Mouse (Mus musculus) midbrain, embryonic 12.5 days (tissue): ENCODE data around the gene Tpcn1. TPM values are rescaled to one million over a fixed set of nuclear protein-coding genes. Genes with fewer than 3 reads are reported as not detected.
A peak's percentile ranks its signal among the peaks of the same experiment; 100 is the strongest.

Source experiments
- ATAC-seq: fragments of 200-750 bp; cut with Nextera tagmentation; 2 replicates; pipeline ENCODE4 v1.8.0; 2017; ENCODE audit warnings: low read depth, moderate TSS enrichment, moderate library complexity; ENCODE audit not compliant: low FRiP score
- H3K27ac ChIP-seq: fragments of 300-500 bp; sonication (generic); replicated peaks from 2 replicates; pipeline ENCODE4 v1.5.1; 2016; ENCODE audit warnings: mild to moderate bottlenecking
- H3K27me3 ChIP-seq: fragments of 300-500 bp; sonication (generic); 2 replicates; pipeline ENCODE4 v1.6.1; 2016; ENCODE audit warnings: mild to moderate bottlenecking
- H3K36me3 ChIP-seq: fragments of 300-500 bp; sonication (generic); 2 replicates; pipeline ENCODE4 v1.6.1; 2016
- H3K4me1 ChIP-seq: fragments of 300-500 bp; sonication (generic); 2 replicates; pipeline ENCODE4 v1.6.1; 2016
- H3K4me2 ChIP-seq: fragments of 300-500 bp; sonication (generic); replicated peaks from 2 replicates; pipeline ENCODE4 v1.6.1; 2016; ENCODE audit warnings: mild to moderate bottlenecking, moderate library complexity
- H3K4me3 ChIP-seq: fragments of 300-500 bp; sonication (generic); 2 replicates; pipeline ENCODE4 v1.5.1; 2016; ENCODE audit warnings: mild to moderate bottlenecking
- H3K9ac ChIP-seq: fragments of 300-500 bp; sonication (generic); replicated peaks from 2 replicates; pipeline ENCODE4 v1.6.1; 2016; ENCODE audit warnings: mild to moderate bottlenecking, moderate library complexity
- H3K9me3 ChIP-seq: fragments of 300-500 bp; sonication (generic); 2 replicates; pipeline ENCODE4 v1.6.1; 2016; ENCODE audit warnings: mild to moderate bottlenecking
- WGBS: fragments of 180-500 bp; shearing (Covaris S2); methylation state at CpG from one replicate; pipeline ENCODE4 v1.1.7; 2016; 5-methylcytosine and 5-hydroxymethylcytosine counted together
- polyA plus RNA-seq: library from polyadenylated mRNA; unstranded; fragments of >200 nt; fragmentation: Nextera tagmentation; extraction: Ambion mirVana; gene quantifications from 2 replicates; pipeline ENCODE4 v1.2.1, GENCODE M21; 2016

The Tpcn1 gene
- polyA plus RNA-seq, 1 experiment from 2014 or later, result 14.2 TPM

DNA sequence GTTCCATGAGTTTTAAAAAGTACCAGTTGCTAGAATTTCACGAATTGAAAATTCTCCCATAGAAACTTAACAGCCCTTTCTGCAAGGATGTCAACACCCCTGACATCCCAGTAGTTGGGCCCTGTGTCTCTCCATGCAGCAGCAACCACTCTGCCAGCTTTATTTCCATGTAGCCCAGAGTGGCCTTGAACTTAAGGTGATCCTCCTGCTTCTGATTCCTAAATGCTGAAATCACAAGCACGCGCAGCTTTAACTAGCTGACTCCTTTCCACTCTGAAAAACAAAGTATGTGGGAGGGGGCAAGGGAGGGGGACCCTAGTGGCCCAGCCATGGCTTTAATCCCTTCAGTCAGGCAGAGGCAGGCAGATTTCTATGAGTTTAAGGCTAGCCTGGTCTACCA lies 18.9 kb upstream of the Tpcn1 start:
- no peaks in the 10 kb centered on the region for H3K27me3 ChIP-seq
- peaks cover 16% of the 10 kb centered on the region for H3K4me1 ChIP-seq
- no peak overlapping the region for H3K4me3 ChIP-seq
- H3K9ac ChIP-seq, result no peak overlapping the region
- no peak for ATAC-seq
- H3K36me3 ChIP-seq, result peaks cover 17% of the 10 kb centered on the region; the same call in 1 of the 2 replicates
- H3K4me2 ChIP-seq, result no peak overlapping the region
- 79% methylated on average over 3 of the region's 3 CpGs for WGBS
- H3K9me3 ChIP-seq, result no peaks in the 10 kb centered on the region
- no peak overlapping the region for H3K27ac ChIP-seq

DNA sequence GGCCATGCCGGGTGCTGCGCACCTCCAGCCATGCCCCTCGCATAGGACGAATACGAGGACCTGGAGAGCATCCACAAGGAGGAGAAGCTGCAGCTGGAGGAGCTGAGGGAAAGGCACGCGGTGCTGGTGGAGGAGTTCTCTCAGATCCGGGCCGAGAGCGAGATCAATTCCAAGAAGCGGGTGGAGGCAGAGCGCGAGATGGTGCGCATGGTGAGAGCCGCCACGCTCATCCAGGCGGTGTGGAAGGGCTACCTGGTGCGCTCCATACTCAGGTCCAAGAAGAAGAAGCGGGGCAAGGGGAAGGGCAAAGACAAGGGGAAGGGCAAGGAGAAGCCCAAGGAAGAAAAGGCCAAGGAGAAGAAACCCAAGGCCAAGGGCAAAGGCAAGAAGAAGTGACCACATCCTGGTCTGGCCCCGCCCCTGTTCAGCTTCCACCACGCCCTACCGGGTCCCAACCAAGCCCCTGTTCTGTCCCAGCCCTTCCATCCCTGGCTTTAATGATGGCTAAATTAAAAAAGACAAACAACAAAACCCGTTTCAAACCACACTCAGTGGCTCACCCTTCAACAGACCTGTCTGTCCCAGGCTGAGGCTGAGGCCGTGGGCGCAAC lies 18.2 kb upstream of the Tpcn1 start:
- no peak overlapping the region for H3K4me2 ChIP-seq
- no peaks in the 10 kb centered on the region for H3K27me3 ChIP-seq
- no peak overlapping the region for H3K27ac ChIP-seq
- peaks cover 14% of the 10 kb centered on the region for H3K4me1 ChIP-seq
- peaks cover 17% of the 10 kb centered on the region; the same call in 1 of the 2 replicates for H3K36me3 ChIP-seq
- no peak for ATAC-seq
- H3K4me3 ChIP-seq, result no peak overlapping the region
- WGBS, result 67% methylated on average over 25 of the region's 25 CpGs
- no peak overlapping the region for H3K9ac ChIP-seq
- no peaks in the 10 kb centered on the region for H3K9me3 ChIP-seq

DNA sequence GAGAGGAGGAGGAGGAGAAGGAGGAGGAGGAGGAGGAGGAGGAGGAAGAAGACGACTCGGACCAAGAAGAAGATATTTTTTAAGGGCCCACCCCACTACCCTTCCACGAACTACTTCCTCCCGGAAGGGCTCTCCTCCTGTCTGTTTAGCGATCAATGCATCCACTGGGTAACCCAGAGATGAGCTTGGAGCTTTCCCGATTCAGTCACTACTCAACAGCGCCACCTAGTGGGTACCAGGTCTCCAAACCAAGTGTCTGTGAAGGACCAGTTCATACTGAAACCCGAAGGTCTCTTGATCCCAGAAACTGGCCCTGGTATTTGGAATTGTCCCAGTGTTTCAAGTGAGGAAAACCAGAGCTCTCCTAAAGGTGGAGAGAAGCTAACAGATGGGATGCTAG lies 17.2 kb upstream of the Tpcn1 start:
- peak overlapping the region; percentile 38 for H3K4me3 ChIP-seq
- peaks cover 6% of the 10 kb centered on the region; the same call in 1 of the 2 replicates for H3K4me1 ChIP-seq
- no peaks in the 10 kb centered on the region for H3K9me3 ChIP-seq
- peak overlapping the region; percentile 60 for H3K9ac ChIP-seq
- peak overlapping the region; percentile 58; the same call in 1 of the 2 replicates for H3K27ac ChIP-seq
- H3K4me2 ChIP-seq, result peak overlapping the region; percentile 65
- ATAC-seq, result peak; percentile 64
- H3K36me3 ChIP-seq, result peaks cover 17% of the 10 kb centered on the region; the same call in 1 of the 2 replicates
- no peaks in the 10 kb centered on the region for H3K27me3 ChIP-seq
- whole genome bisulfite sequencing, result 3% methylated on average over 8 of the region's 8 CpGs

DNA sequence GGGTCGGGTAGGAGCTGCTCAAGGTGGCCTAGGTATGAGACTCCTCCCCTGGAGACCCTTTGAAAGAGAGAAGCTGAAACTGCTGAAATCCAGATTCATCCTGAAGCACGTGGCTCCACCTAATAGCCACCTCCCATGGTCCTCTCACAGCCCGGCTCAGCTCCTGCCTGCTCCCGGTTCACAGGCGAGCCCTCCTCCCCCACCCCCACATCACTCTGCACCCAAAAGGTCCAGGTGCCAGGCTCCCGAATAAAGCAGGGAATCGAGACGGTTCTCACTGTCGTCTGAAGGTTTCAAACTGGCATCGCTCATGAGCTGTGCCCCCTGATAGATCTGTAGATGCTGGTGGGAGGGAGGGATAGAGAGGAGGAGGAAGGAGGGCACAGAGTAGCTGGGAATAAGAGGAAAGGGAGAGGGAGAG lies 16.8 kb upstream of the Tpcn1 start:
- Histone ChIP-seq H3K4me2 (peak overlapping the region; percentile 65), H3K4me3 (peak overlapping the region; percentile 38), H3K36me3 (peaks cover 17% of the 10 kb centered on the region; the same call in 1 of the 2 replicates), H3K9ac (peak overlapping the region; percentile 60), H3K4me1 (peaks cover 6% of the 10 kb centered on the region; the same call in 1 of the 2 replicates), H3K27ac (peak overlapping the region; percentile 58), H3K9me3 (no peaks in the 10 kb centered on the region), H3K27me3 (no peaks in the 10 kb centered on the region)
- WGBS, result 4% methylated on average over 10 of the region's 10 CpGs
- peak; percentile 42; the same call in 1 of the 2 replicates for ATAC-seq

DNA sequence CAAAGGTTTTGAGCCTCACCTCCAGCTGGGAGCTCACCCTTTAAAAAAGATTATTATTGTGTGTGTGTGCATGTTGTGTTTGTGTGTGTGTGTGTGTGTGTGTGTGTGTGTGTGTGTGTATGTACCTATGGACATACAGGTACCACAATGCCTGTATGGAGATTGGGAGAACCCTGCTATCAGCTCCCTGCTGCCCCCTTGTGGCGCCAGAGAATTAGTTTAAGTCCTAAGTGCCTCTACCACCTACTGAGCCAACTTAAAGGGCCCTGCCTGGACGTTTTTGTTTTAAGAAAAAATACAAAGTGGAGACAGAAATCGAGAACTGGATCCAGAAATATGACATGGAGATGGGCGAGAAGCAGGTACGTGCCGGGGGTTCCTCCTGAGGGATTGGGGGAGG lies 16.4 kb upstream of the Tpcn1 start:
- peak overlapping the region; percentile 65 for H3K4me2 ChIP-seq
- no peak overlapping the region for H3K27ac ChIP-seq
- no peaks in the 10 kb centered on the region for H3K9me3 ChIP-seq
- H3K4me1 ChIP-seq, result peaks cover 6% of the 10 kb centered on the region; the same call in 1 of the 2 replicates
- ATAC-seq, result no peak
- peaks cover 17% of the 10 kb centered on the region; the same call in 1 of the 2 replicates for H3K36me3 ChIP-seq
- H3K27me3 ChIP-seq, result no peaks in the 10 kb centered on the region
- WGBS, result 4% methylated on average over 6 of the region's 6 CpGs
- H3K9ac ChIP-seq, result no peak overlapping the region
- peak overlapping the region; percentile 38 for H3K4me3 ChIP-seq

DNA sequence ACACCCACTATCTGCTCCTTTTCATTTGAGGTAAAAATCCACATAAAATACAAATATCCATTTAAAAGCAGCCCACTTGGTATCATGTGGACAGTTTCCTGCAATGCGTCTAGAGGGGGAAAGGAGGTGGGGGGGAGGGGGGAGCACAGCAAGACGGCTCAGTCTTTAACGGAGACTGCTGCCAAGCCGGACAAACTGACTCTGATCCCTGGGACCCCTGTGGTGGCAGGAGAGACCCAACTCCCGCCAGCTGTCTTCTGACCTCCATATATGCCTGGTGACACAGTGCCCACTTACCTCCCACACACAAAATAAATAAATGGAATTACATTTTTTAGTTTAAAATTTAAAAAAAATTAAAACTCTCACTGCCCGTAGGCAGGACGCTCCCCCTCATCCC lies 15.0 kb upstream of the Tpcn1 start:
- Histone ChIP-seq H3K4me3 (no peak overlapping the region), H3K27me3 (no peaks in the 10 kb centered on the region), H3K9me3 (no peaks in the 10 kb centered on the region), H3K27ac (no peak overlapping the region), H3K4me1 (peaks cover 6% of the 10 kb centered on the region; the same call in 1 of the 2 replicates), H3K9ac (no peak overlapping the region), H3K4me2 (no peak overlapping the region), H3K36me3 (peaks cover 4% of the 10 kb centered on the region; the same call in 1 of the 2 replicates)
- no peak for ATAC-seq
- whole genome bisulfite sequencing, result 59% methylated on average over 7 of the region's 7 CpGs

DNA sequence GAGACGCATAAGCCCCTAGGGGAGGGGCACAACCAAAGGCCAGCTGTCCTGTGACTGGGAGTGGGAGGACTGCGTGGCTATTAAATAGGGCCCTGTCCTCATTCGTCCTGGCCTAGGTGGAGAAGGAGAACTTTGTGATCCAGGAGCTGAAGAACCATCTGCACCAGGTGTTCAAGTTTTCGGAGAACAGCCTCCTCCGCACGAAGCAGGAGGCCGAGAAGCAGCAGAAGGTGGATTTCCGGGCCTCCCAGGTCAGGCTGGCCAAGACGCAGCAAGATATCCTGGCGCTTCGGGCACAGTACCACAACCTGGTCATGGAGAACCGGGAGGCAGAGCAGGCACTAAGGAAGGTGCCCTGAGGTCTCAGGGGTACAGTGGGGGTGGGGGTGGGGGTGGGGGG lies 13.7 kb upstream of the Tpcn1 start:
- Histone ChIP-seq H3K27me3 (no peaks in the 10 kb centered on the region), H3K4me3 (no peak overlapping the region), H3K9ac (no peak overlapping the region), H3K36me3 (no peaks in the 10 kb centered on the region), H3K4me1 (peaks cover 6% of the 10 kb centered on the region; the same call in 1 of the 2 replicates), H3K27ac (no peak overlapping the region), H3K9me3 (no peaks in the 10 kb centered on the region), H3K4me2 (no peak overlapping the region)
- 96% methylated on average over 12 of the region's 12 CpGs for WGBS
- ATAC-seq, result no peak

DNA sequence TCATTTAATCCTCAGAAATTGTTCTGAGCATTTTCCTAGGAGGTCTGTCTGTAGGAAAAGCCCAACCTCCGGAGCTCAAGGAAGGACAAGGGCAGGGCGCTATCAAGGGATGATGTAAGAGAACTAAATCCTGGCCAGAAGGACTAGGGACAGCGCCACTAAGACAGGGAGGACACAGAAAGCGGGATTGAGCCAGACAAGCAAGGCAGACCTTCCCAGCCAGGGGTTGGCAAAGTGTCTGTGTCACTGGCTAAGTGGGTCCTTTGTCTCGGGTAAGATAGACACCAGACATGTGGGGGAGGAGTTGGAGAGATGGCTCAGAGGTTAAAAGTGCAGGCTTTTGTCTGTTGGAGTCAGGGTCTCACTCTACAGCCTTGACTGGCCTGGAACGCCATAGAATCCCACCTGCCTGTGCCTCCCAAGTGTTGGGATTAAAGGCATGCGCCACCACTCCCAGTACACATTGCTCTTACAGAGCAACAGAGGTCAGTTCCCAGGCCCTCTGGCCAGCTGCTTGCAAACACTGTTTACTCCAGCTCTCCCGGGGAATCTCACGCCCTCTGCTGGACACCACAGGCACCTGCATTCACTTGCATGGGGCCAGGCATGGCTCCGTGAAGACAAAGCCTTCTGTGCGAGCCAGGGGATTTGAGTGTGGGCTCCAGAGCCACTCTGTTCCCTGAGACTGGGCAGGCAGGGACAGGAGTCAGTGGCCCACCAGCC lies 12.6 kb upstream of the Tpcn1 start:
- H3K27me3 ChIP-seq, result no peaks in the 10 kb centered on the region
- WGBS, result 61% methylated on average over 11 of the region's 11 CpGs
- no peaks in the 10 kb centered on the region for H3K36me3 ChIP-seq
- H3K9ac ChIP-seq, result no peak overlapping the region
- no peak overlapping the region for H3K4me2 ChIP-seq
- no peaks in the 10 kb centered on the region for H3K9me3 ChIP-seq
- H3K4me3 ChIP-seq, result no peak overlapping the region
- no peak for ATAC-seq
- peaks cover 6% of the 10 kb centered on the region; the same call in 1 of the 2 replicates for H3K4me1 ChIP-seq
- no peak overlapping the region for H3K27ac ChIP-seq

DNA sequence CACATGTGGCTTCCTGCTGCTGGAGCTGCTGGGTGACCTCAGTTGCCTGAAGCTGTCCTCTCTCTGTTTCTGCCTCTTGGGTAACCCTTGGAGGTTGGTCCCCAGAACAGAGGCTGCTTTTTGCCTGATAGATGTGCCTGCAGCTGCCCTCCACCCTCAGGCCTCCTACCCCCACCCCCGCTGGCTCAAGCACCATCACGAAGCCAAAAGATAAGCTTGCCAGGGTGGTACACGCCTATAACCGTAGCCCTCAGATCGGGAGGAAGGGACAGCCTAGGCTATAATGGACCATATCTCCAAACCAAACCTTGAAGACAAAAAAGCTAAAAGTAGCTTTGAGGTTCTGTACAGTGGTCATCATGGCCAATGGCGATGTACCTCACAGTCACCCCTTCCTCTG lies 11.2 kb upstream of the Tpcn1 start:
- WGBS, result 95% methylated on average over 6 of the region's 6 CpGs
- no peaks in the 10 kb centered on the region; the same call in 1 of the 2 replicates for H3K4me1 ChIP-seq
- H3K36me3 ChIP-seq, result no peaks in the 10 kb centered on the region
- ATAC-seq, result no peak
- H3K27me3 ChIP-seq, result no peaks in the 10 kb centered on the region
- H3K4me2 ChIP-seq, result no peak overlapping the region
- H3K4me3 ChIP-seq, result no peak overlapping the region
- no peaks in the 10 kb centered on the region for H3K9me3 ChIP-seq
- no peak overlapping the region for H3K9ac ChIP-seq
- no peak overlapping the region for H3K27ac ChIP-seq

DNA sequence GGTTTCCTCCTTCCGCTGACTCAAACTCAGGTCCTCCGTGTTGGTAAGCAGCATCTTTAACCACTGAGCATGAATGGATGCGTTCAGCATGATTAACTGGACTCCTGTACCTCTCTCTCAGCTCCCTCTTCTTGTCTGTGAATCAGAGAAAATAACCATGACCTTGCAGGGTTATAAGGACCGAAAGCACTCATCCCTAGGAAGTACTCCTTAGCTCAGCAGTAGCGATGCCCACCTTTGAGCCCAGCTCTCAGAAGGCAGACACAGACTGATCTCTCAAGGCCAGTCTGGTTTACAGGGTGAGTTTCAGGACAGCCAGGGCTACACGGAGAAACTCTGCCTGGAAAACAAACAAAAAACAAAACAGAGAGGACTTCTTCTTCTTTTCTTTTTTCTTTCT lies 6.0 kb upstream of the Tpcn1 start:
- 84% methylated on average over 6 of the region's 6 CpGs for WGBS
- no peak overlapping the region for H3K4me2 ChIP-seq
- no peaks in the 10 kb centered on the region for H3K36me3 ChIP-seq
- no peaks in the 10 kb centered on the region for H3K27me3 ChIP-seq
- no peak overlapping the region for H3K9ac ChIP-seq
- no peak for ATAC-seq
- H3K4me1 ChIP-seq, result no peaks in the 10 kb centered on the region; the same call in 1 of the 2 replicates
- no peak overlapping the region for H3K27ac ChIP-seq
- H3K4me3 ChIP-seq, result no peak overlapping the region
- no peaks in the 10 kb centered on the region for H3K9me3 ChIP-seq

DNA sequence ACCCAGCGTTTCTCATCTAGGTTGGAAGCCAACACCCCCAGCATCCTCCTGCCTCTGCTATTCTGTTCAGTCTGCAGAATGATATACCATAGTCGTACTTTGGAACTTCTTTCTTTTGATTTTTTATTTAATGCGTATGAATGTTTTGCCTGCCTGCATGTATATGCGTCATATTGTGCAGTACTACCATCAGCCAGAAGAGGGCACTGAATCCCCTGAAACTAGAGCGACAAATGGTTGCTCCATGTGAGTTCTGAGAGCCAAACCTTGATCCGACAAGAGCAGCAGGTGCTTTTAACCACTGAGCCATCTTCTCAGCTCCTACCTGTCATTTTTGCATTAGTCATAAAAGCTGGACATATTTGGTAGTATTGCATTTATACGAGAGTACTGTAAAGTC lies 3.7 kb upstream of the Tpcn1 start:
- Histone ChIP-seq H3K36me3 (no peaks in the 10 kb centered on the region), H3K27ac (no peak overlapping the region), H3K4me1 (peaks cover 17% of the 10 kb centered on the region), H3K4me3 (no peak overlapping the region), H3K27me3 (peaks cover 8% of the 10 kb centered on the region; the same call in 1 of the 2 replicates), H3K4me2 (no peak overlapping the region), H3K9ac (no peak overlapping the region), H3K9me3 (no peaks in the 10 kb centered on the region)
- ATAC-seq, result no peak
- WGBS, result 63% methylated on average over 7 of the region's 7 CpGs

DNA sequence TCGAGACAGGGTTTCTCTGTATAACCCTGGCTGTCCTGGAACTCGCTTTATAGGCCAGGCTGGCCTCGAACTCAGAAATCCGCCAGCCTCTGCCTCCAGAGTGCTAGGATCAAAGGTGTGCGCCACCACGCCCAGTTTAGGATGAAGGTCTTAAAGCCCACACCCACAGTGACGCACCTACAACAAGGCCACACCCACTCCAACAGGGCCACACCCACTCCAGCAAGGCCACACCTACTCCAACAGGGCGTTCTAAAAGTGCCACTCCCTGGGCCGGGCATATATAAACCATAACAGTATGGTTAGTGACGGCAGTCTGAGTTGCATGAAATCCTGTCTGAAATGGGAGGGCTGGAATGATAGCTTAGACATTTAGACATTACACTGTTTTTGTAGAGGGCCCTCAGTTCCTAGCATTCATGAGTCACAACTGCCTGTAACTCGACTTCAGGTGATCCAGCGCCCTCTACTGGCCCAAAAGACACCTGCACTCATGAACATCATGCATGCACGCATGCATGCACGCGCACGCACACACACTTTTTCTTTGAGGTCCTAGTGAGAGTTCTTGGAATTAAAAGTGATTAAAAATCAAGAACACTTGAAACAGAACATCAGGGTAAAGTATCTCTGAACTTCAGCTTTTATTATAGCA lies 2.0 kb upstream of the Tpcn1 start:
- Histone ChIP-seq H3K27ac (no peak overlapping the region), H3K36me3 (no peaks in the 10 kb centered on the region), H3K27me3 (peaks cover 16% of the 10 kb centered on the region; the same call in 1 of the 2 replicates), H3K9me3 (no peaks in the 10 kb centered on the region), H3K4me1 (peaks cover 27% of the 10 kb centered on the region), H3K9ac (no peak overlapping the region), H3K4me3 (no peak overlapping the region), H3K4me2 (no peak overlapping the region)
- no peak for ATAC-seq
- 72% methylated on average over 16 of the region's 16 CpGs for WGBS
